8 mouse cellular contexts compared by ENCODE assay signal in genomic region chr19:47579225-47579787, GRCm38 (mm10). TPM values are rescaled to one million over a fixed set of nuclear protein-coding genes. Genes with fewer than 3 reads are reported as not detected.
DNase-seq lines count a peak whose midpoint lies in the region; ATAC-seq and TF ChIP-seq lines count a peak whose summit lies in the region.

Gene Slk (plus strand): TSS chr19:47579678.

- CTCF ChIA-PET in Patski (lab: Charles Lee): no interaction called here

- peak within 1 kb of the TSS; percentile 88 for H3K27ac ChIP-seq in hindbrain, embryonic 11.5 days (ENCODE audit: low read depth, low read length)

- H3K36me3 ChIP-seq in hindbrain, embryonic 11.5 days (ENCODE audit: control insufficient read depth, insufficient read depth, low read length): no peaks in the 10 kb centered on the region

- H3K4me1 ChIP-seq in hindbrain, embryonic 11.5 days (replicated peaks; ENCODE audit: control insufficient read depth, insufficient read depth, low read length): 0 out of 2 replicates have a peak, but pooled peaks cover 5% of the 10 kb centered on the region

- peak within 1 kb of the TSS; percentile 64 for H3K4me3 ChIP-seq in hindbrain, embryonic 11.5 days (ENCODE audit: low read depth, low read length)

- peak within 1 kb of the TSS; percentile 89 for H3K9ac ChIP-seq in hindbrain, embryonic 11.5 days (ENCODE audit: low read depth, low read length)

- no peak for DNase-seq in Patski (ENCODE audit: low read depth, low spot score)
- peak; percentile 87 to 91 for DNase-seq in cerebellum, postnatal 10 days
- peak; percentile 64 to 79 for DNase-seq in frontal cortex, postnatal 10 days (ENCODE audit: low spot score in 2 of 2)
- peak; percentile 95 for DNase-seq in hindbrain, embryonic 11.5 days (ENCODE audit: low spot score)
- peak; percentile 76 to 77 for DNase-seq in layer of hippocampus, postnatal 14 days (ENCODE audit: low spot score in 2 of 2)
- peak; percentile 88 for DNase-seq in lung, postnatal 10 days
- peak; percentile 74 for DNase-seq in ovary, postnatal 14 days (ENCODE audit: low spot score)
- DNase-seq in thymus, postnatal 10 days (ENCODE audit: low spot score in 2 of 2): peak; percentile 69 to 79

- POLR2A ChIA-PET in Patski (lab: Charles Lee): interaction anchor here (1.4 kb wide), 1 partner anchor 9 kb away, joined by 6 read pairs; no protein-coding TSS in a partner anchor

- H3K9me3 ChIP-seq in hindbrain, embryonic 11.5 days (ENCODE audit: control insufficient read depth, low read length): no peaks in the 10 kb centered on the region

- H3K4me2 ChIP-seq in hindbrain, embryonic 11.5 days (replicated peaks; ENCODE audit: low read depth, low read length): peak within 1 kb of the TSS; percentile 49

- no peak for TF ChIP-seq CTCF in Patski (IDR thresholded peaks at IDR 0.05)

- peak; percentile 83 for ATAC-seq in Patski
- peak; percentile 93 for ATAC-seq in hindbrain, embryonic 11.5 days (ENCODE audit: low FRiP score)

- H3K27me3 ChIP-seq in Patski: no peaks in the 10 kb centered on the region
- H3K27me3 ChIP-seq in hindbrain, embryonic 11.5 days (ENCODE audit: control insufficient read depth, insufficient read depth, low read length): no peaks in the 10 kb centered on the region

- in situ Hi-C loops in Patski (cut with MboI; ENCODE audit: low pct_unique_long_range_greater_than_20kb): loop anchor here (5.0 kb wide), 1 partner anchor 57 kb away; no protein-coding TSS in a partner anchor

- WGBS in hindbrain, embryonic 11.5 days: 0% methylated on average over 64 of the region's 83 CpGs

RNA-seq across cellular contexts. Expression of gene Slk, which starts in this region (rescaled TPM):
- 50.5 TPM for polyA plus RNA-seq in Patski (2021)
- 12.8 and 13.8 TPM in 2 replicates for polyA plus RNA-seq in hindbrain, embryonic 11.5 days (2014; fragmentation: Nextera tagmentation; extraction: Ambion mirVana)
- 10 to 100 TPM; 56.5 to 60.7 TPM for total RNA-seq in layer of hippocampus, postnatal 14 days (2021)
